8 mouse cellular contexts compared by ENCODE assay signal in the genomic region with DNA sequence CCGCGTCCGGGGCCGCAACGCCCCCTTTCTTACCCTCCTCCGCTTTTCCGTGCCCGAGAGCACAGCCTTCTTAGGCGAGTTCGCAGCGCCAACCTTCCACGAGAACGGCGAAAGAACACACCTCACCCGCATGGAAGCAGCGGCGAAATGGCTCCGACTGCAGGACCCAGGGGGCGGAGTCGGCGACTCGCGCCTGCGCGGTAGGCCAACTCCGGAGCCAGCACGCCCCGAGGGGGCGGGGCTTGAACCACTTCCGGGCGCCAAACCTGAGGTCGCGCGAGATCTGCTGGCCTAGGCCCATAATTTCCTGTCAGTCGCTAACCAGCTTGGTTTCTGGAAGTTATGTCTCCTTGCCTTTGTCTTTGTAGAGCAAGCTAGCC. TPM values are rescaled to one million over a fixed set of nuclear protein-coding genes. Genes with fewer than 3 reads are reported as not detected.
DNase-seq lines count a peak whose midpoint lies in the region; ATAC-seq and TF ChIP-seq lines count a peak whose summit lies in the region.

A gene (minus strand): TSS at position 161 of the 380 bp plus-strand sequence.

- intact Hi-C loops in gastrocnemius, adult 2 months (cut with DNase I) = no loop called here
- intact Hi-C loops in left cerebral cortex, adult 2 months (cut with DNase I) = loop anchor here (2.0 kb wide), 1 partner anchor 261 kb away; a partner anchor contains a TSS

- H3K4me2 ChIP-seq in hindbrain, postnatal 0 days (ENCODE audit: low read depth, low read length) = peak within 1 kb of the TSS; percentile 84

- H3K27me3 ChIP-seq in hindbrain, postnatal 0 days (ENCODE audit: insufficient read depth, low read length) = no peaks in the 10 kb centered on the region

- DNase-seq in ZHBTc4 (ENCODE audit: low read depth, low spot score) = peak; percentile 97
- DNase-seq in gastrocnemius, adult 2 months = peak; percentile 99
- DNase-seq in hindbrain, postnatal 0 days (ENCODE audit: low spot score) = peak; percentile 99
- DNase-seq in left cerebral cortex, adult 2 months (ENCODE audit: extremely low spot score in 1 of 2, low spot score in 2 of 2) = peak; percentile 98 to 99
- peak; percentile 97 to 98 for DNase-seq in right cerebral cortex, adult 2 months (ENCODE audit: low spot score in 2 of 2)
- peak; percentile 98 for DNase-seq in urinary bladder, postnatal 14 days (ENCODE audit: low spot score)

- peaks cover 18% of the 10 kb centered on the region; the same call in 1 of the 2 replicates for H3K4me1 ChIP-seq in hindbrain, postnatal 0 days (ENCODE audit: insufficient read depth, low read length)

- H3K27ac ChIP-seq in gastrocnemius, adult 2 months = peak within 1 kb of the TSS; percentile 94
- H3K27ac ChIP-seq in hindbrain, postnatal 0 days = peak within 1 kb of the TSS; percentile 83
- peak within 1 kb of the TSS; percentile 94 for H3K27ac ChIP-seq in left cerebral cortex, adult 2 months

- peak within 1 kb of the TSS; percentile 95 for H3K9ac ChIP-seq in hindbrain, postnatal 0 days (replicated peaks; ENCODE audit: low read length)

- no peaks in the 10 kb centered on the region for H3K36me3 ChIP-seq in hindbrain, postnatal 0 days (ENCODE audit: insufficient read depth, low read length)

- peak within 1 kb of the TSS; percentile 77 for H3K4me3 ChIP-seq in gastrocnemius, adult 2 months
- H3K4me3 ChIP-seq in hindbrain, postnatal 0 days (ENCODE audit: low read length) = peak within 1 kb of the TSS; percentile 88
- H3K4me3 ChIP-seq in left cerebral cortex, adult 2 months = peak within 1 kb of the TSS; percentile 86

- H3K9me3 ChIP-seq in hindbrain, postnatal 0 days (ENCODE audit: low read length) = no peaks in the 10 kb centered on the region

- ATAC-seq in common myeloid progenitor, adult 5-6 weeks (replicated peaks; ENCODE audit: low read depth, poor library complexity, severe bottlenecking) = peak; percentile 73
- ATAC-seq in hindbrain, postnatal 0 days = peak; percentile 95
- peak; percentile 81 for ATAC-seq in megakaryocyte, adult 5-6 weeks (ENCODE audit: poor library complexity, severe bottlenecking)

- WGBS in hindbrain, postnatal 0 days = under 1% methylated on average over 35 of the region's 35 CpGs

- no peak; the same call in 1 of the 2 replicates for TF ChIP-seq CTCF in gastrocnemius, adult 2 months (IDR thresholded peaks at IDR 0.05)
- TF ChIP-seq CTCF in hindbrain, postnatal 0 days (IDR thresholded peaks at IDR 0.05; ENCODE audit: low read depth) = peak; percentile 7; the same call in 1 of the 2 replicates
- no peak for TF ChIP-seq CTCF in left cerebral cortex, adult 2 months (IDR thresholded peaks at IDR 0.05)

RNA-seq across cellular contexts. Expression of the gene that starts here (rescaled TPM):
- 213 and 320 TPM in 2 replicates for total RNA-seq in common myeloid progenitor, adult 5-6 weeks (2017)
- 10 to 100 TPM; 26.1 to 29.5 TPM for total RNA-seq in gastrocnemius, adult 2 months (2021)
- 57.3 and 73.8 TPM in 2 replicates for total RNA-seq in hindbrain, postnatal 0 days (2014; rRNA removed)
- 36.8 and 39.1 TPM in 2 replicates for polyA plus RNA-seq in hindbrain, postnatal 0 days (2015; fragmentation: Nextera tagmentation; extraction: Ambion mirVana)
- total RNA-seq in left cerebral cortex, adult 2 months (2021) = 100 to 1,000 TPM in 1 of 2 experiments, 10 to 100 TPM in 1; 95.3 to 102 TPM
- total RNA-seq in megakaryocyte, adult 5-6 weeks (2015) = 90.5 and 96.5 TPM in 2 replicates
- 78.1 and 115 TPM in 2 replicates for total RNA-seq in megakaryocyte, adult 5-6 weeks (2017)

Comparison
In these comparisons a context has a peak if more than half of its experiments do, and no peak if none do; other contexts are left out.
1. Peak in every context shown above with its lines: DNase-seq, ATAC-seq, H3K4me3 ChIP-seq and H3K27ac ChIP-seq.